Mouse (Mus musculus) forebrain, embryonic 14.5 days (tissue): ENCODE measurements around the gene Topbp1. TPM values are rescaled to one million over a fixed set of nuclear protein-coding genes. Genes with fewer than 3 reads are reported as not detected.

Source experiments
- ATAC-seq: fragments of 200-750 bp; cut with Nextera tagmentation; 2 replicates; pipeline ENCODE4 v1.8.0; 2017; ENCODE audit warnings: mild to moderate bottlenecking, moderate library complexity
- DNase-seq: peaks from one replicate; pipeline ENCODE4 v3.0.0-alpha.2; 2015; ENCODE audit warnings: low spot score
- H3K27ac ChIP-seq: fragments of 300-500 bp; sonication (generic); 2 replicates; pipeline ENCODE4 v1.5.1; 2014; ENCODE audit warnings: low read depth, mild to moderate bottlenecking, control low read depth, low read length, moderate library complexity
- H3K27me3 ChIP-seq: fragments of 300-500 bp; sonication (generic); replicated peaks from 2 replicates; pipeline ENCODE4 v1.6.1; 2014; ENCODE audit warnings: low read length, control low read depth, mixed read lengths; ENCODE audit not compliant: control insufficient read depth, insufficient read depth
- H3K36me3 ChIP-seq: fragments of 300-500 bp; sonication (generic); 2 replicates; pipeline ENCODE4 v1.6.1; 2014; ENCODE audit warnings: low read length, control low read depth; ENCODE audit not compliant: control insufficient read depth, insufficient read depth
- H3K4me1 ChIP-seq: fragments of 300-500 bp; sonication (generic); 2 replicates; pipeline ENCODE4 v1.6.1; 2014; ENCODE audit warnings: antibody characterized with exemption, low read length, control low read depth; ENCODE audit not compliant: control insufficient read depth, insufficient read depth
- H3K4me2 ChIP-seq: fragments of 300-500 bp; sonication (generic); 2 replicates; pipeline ENCODE4 v1.6.1; 2014; ENCODE audit warnings: mild to moderate bottlenecking, control low read depth, low read length
- H3K4me3 ChIP-seq: fragments of 300-500 bp; sonication (generic); 2 replicates; pipeline ENCODE4 v1.5.1; 2014; ENCODE audit warnings: low read depth, low read length, control low read depth
- H3K9ac ChIP-seq: fragments of 300-500 bp; sonication (generic); 2 replicates; pipeline ENCODE4 v1.6.1; 2014; ENCODE audit warnings: mild to moderate bottlenecking, low read length, control low read depth, moderate library complexity
- H3K9me3 ChIP-seq: fragments of 300-500 bp; sonication (generic); replicated peaks from 2 replicates; pipeline ENCODE4 v1.6.1; 2016; ENCODE audit warnings: low read length, control low read depth, mixed read lengths; ENCODE audit not compliant: control insufficient read depth
- WGBS: fragments of 180-500 bp; shearing (Covaris S2); extraction: QIAGEN DNeasy Blood & Tissue Kit; methylation state at CpG from one replicate; pipeline ENCODE4 v1.1.7; 2014; 5-methylcytosine and 5-hydroxymethylcytosine counted together
- polyA plus RNA-seq: library from polyadenylated mRNA; unstranded; fragments of >200 nt; fragmentation: Nextera tagmentation; extraction: Ambion mirVana; gene quantifications from 2 replicates; pipeline ENCODE4 v1.2.1, GENCODE M21; 2014

Gene Topbp1
- polyA plus RNA-seq, 1 experiment from 2014 or later = 31.4 TPM

- H3K9me3 ChIP-seq = no peaks in the 10 kb centered on the region
- DNase-seq = no peak
- peaks cover 32% of the 10 kb centered on the region for H3K36me3 ChIP-seq
- H3K4me3 ChIP-seq = peak overlapping the region; percentile 83; the same call in 1 of the 2 replicates
- WGBS = 63% methylated on average over 6 of the region's 6 CpGs
- no peak overlapping the region for H3K27ac ChIP-seq
- H3K9ac ChIP-seq = peak overlapping the region; percentile 87; the same call in 1 of the 2 replicates
- no peak for ATAC-seq
- H3K27me3 ChIP-seq = no peaks in the 10 kb centered on the region
- peaks cover 12% of the 10 kb centered on the region for H3K4me1 ChIP-seq
- H3K4me2 ChIP-seq = peak overlapping the region; percentile 89
Measured at GRCm38 (mm10) chr9:103363088-103363487, 58.1 kb downstream of the Topbp1 start.

GRCm38 (mm10) chr9:103363730-103364417, 58.9 kb downstream of the Topbp1 start:
- DNase-seq = peak; percentile 36
- no peak overlapping the region for H3K27ac ChIP-seq
- H3K27me3 ChIP-seq = no peaks in the 10 kb centered on the region

GRCm38 (mm10) chr9:103364601-103365289, 59.7 kb downstream of the Topbp1 start:
- WGBS = 2% methylated on average over 62 of the region's 94 CpGs
- ATAC-seq = peak; percentile 42

More at GRCm38 (mm10) chr9:103363730-103364417, 58.9 kb downstream of the Topbp1 start:
- no peak for ATAC-seq
- Histone ChIP-seq H3K9me3 (no peaks in the 10 kb centered on the region), H3K4me3 (peak overlapping the region; percentile 83), H3K9ac (peak overlapping the region; percentile 87), H3K4me1 (peaks cover 12% of the 10 kb centered on the region), H3K36me3 (peaks cover 25% of the 10 kb centered on the region), H3K4me2 (peak overlapping the region; percentile 89)
- WGBS = under 1% methylated on average over 21 of the region's 21 CpGs

GRCm38 (mm10) chr9:103365290-103366247, 60.6 kb downstream of the Topbp1 start, which contains the start of gene Cdv3:
Gene Cdv3, minus strand, starts transcription at chr9:103365840.
- no peaks in the 10 kb centered on the region for H3K27me3 ChIP-seq
- DNase-seq (peak; percentile 100), ATAC-seq (peak; percentile 98)
- WGBS = 3% methylated on average over 62 of the region's 95 CpGs
- peaks cover 12% of the 10 kb centered on the region for H3K4me1 ChIP-seq
- H3K27ac ChIP-seq = peak within 1 kb of the TSS; percentile 93
- peak within 1 kb of the TSS; percentile 89 for H3K4me2 ChIP-seq
- H3K4me3 ChIP-seq = peak within 1 kb of the TSS; percentile 83
- no peaks in the 10 kb centered on the region for H3K9me3 ChIP-seq
- H3K9ac ChIP-seq = peak within 1 kb of the TSS; percentile 87
- peaks cover 8% of the 10 kb centered on the region for H3K36me3 ChIP-seq

More at GRCm38 (mm10) chr9:103364601-103365289, 59.7 kb downstream of the Topbp1 start:
- H3K4me2 ChIP-seq = peak overlapping the region; percentile 89
- peak overlapping the region; percentile 83 for H3K4me3 ChIP-seq
- no peaks in the 10 kb centered on the region for H3K9me3 ChIP-seq
- peaks cover 16% of the 10 kb centered on the region for H3K36me3 ChIP-seq
- H3K9ac ChIP-seq = peak overlapping the region; percentile 87
- H3K27me3 ChIP-seq = no peaks in the 10 kb centered on the region
- H3K27ac ChIP-seq = peak overlapping the region; percentile 93
- peak; percentile 49 for DNase-seq
- H3K4me1 ChIP-seq = peaks cover 12% of the 10 kb centered on the region

DNA sequence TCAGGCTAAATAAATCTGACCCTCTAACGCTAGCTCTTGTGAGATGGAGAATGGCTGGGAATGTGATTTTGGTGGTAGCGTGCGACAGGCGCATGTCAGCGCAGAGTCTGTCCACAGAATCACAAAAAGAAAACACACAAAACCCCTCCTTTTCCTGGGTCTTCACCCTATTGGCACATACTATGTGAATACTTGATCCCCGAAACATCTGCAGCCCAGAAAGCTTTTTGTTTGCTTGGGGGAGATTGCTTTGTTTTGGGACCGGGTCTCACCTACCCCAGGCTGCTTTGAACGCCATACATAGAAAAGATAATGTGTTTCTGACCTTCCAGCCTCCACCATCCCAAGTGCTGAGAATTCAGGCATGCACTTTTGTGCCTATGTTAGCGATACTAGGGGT, 61.3 kb downstream of the Topbp1 start:
- no peak; the same call in 1 of the 2 replicates for ATAC-seq
- WGBS = 60% methylated on average over 9 of the region's 9 CpGs

DNA sequence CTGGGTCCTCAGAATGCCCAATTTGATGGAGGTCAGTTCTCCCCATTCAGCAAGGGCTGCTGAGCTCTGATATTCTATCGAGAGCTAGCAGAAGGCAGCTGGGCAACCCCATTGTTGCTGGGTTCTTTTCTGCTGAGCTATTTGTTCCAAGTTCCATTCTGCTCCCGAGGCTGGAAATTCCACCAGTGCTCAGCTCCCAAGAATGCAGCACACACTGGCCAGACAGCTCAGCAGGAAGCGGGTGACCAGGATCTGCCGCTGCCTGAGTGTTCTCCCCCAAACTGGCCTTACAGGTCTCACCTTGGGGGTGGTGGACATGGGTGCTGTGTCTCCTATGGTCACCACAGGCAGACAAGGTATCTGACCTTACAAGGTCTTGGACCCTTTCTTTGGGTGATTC, 64.9 kb downstream of the Topbp1 start:
- ATAC-seq = no peak
- no peak overlapping the region for H3K27ac ChIP-seq
- no peak overlapping the region for H3K4me3 ChIP-seq
- peaks cover 5% of the 10 kb centered on the region for H3K4me1 ChIP-seq
- no peaks in the 10 kb centered on the region for H3K27me3 ChIP-seq
- H3K9me3 ChIP-seq = no peaks in the 10 kb centered on the region
- H3K4me2 ChIP-seq = no peak overlapping the region
- 52% methylated on average over 4 of the region's 4 CpGs for WGBS
- no peak for DNase-seq
- no peaks in the 10 kb centered on the region for H3K36me3 ChIP-seq
- no peak overlapping the region for H3K9ac ChIP-seq

More for the DNA sequence above, 61.3 kb downstream of the Topbp1 start:
- Histone ChIP-seq H3K4me2 (peak overlapping the region; percentile 47), H3K9me3 (no peaks in the 10 kb centered on the region), H3K36me3 (peaks cover 6% of the 10 kb centered on the region), H3K27ac (peak overlapping the region; percentile 0; the same call in 1 of the 2 replicates), H3K4me1 (peaks cover 12% of the 10 kb centered on the region), H3K27me3 (no peaks in the 10 kb centered on the region), H3K9ac (peak overlapping the region; percentile 51), H3K4me3 (peak overlapping the region; percentile 19)
- no peak for DNase-seq

- Histone ChIP-seq H3K27me3 (no peaks in the 10 kb centered on the region), H3K9me3 (no peaks in the 10 kb centered on the region), H3K36me3 (no peaks in the 10 kb centered on the region), H3K27ac (no peak overlapping the region), H3K4me3 (no peak overlapping the region), H3K4me2 (no peak overlapping the region), H3K9ac (no peak overlapping the region), H3K4me1 (no peaks in the 10 kb centered on the region)
- WGBS = 69% methylated on average over 5 of the region's 5 CpGs
- ATAC-seq (no peak), DNase-seq (no peak)
Measured at GRCm38 (mm10) chr9:103372271-103373010, 67.4 kb downstream of the Topbp1 start.
